Mouse (Mus musculus): ENCODE measurements at regions not wholly inside any gene's neighbourhood (a gene's known extent, or its start where the extent isn't known, plus 50 kb on each side); places are given as distances from the start of the nearest gene placed in this dataset.
"Not testable (repeated sequence)": the region's sequence is repeated elsewhere in the genome, so short reads cannot be mapped to it uniquely, and the experiment has no call there.

DNA sequence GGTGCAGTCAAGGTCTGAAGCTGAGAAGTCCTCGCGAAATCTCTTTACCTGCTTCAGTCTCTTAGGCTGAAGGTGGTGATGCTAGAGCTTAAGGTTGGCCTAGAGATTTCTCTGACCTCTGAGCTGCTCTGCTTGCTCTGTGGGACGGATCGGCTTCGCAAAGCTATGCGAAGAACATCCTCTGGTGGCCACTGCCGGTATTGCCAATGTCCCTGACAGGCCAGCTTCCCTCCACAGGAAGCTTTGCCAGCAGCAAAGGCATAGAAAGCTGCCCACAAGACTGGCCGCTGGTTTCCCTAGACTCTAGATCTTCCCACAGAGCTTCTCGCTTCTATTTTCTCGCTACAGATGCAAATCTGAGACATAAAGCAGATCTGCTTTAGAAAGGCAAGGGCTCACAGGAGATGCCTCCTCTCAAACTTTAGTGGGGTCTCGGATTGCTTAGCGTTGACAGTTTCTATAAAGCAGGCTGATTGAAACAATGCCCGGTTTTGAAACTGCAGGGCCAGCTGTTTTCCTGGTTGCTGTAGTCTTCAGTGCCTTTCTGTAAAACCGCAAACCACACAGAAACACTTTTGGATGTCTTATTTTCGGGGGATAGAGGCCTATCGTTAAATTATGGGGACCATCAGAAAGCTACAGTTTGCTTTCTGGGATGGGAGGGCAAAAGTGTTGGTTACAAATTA lies 153.7 kb downstream of the Car8 start:
- peak; percentile 90 to 98 for ATAC-seq (replicated peaks in 1 of 2; ENCODE audit: insufficient read depth in 1 of 2, low FRiP score in 2 of 2, low TSS enrichment in 1 of 2, low read depth in 1 of 2, poor library complexity in 2 of 2, severe bottlenecking in 2 of 2)

DNA sequence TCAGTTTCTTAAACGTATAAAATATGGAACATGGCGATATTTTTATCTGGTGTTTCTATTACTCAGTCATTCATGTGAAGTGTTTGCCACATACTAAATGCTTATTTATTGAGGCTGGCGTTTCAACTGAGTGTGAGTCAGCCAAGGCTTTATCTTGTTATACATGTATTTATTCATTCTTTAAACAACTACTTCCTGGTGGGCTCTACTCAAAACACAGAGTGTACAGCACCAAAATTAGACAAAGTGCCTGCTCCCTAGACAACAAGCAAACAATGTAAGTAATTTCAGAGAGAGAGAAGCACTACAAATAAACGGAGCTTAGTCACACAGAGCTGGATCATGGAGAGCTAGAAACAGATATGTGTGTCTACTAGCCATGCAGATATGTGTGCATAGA lies 159.5 kb downstream of the Car8 start:
- no peak for ATAC-seq (replicated peaks in 1 of 2; ENCODE audit: insufficient read depth in 1 of 2, low FRiP score in 2 of 2, low TSS enrichment in 1 of 2, low read depth in 1 of 2, poor library complexity in 2 of 2, severe bottlenecking in 2 of 2)

DNA sequence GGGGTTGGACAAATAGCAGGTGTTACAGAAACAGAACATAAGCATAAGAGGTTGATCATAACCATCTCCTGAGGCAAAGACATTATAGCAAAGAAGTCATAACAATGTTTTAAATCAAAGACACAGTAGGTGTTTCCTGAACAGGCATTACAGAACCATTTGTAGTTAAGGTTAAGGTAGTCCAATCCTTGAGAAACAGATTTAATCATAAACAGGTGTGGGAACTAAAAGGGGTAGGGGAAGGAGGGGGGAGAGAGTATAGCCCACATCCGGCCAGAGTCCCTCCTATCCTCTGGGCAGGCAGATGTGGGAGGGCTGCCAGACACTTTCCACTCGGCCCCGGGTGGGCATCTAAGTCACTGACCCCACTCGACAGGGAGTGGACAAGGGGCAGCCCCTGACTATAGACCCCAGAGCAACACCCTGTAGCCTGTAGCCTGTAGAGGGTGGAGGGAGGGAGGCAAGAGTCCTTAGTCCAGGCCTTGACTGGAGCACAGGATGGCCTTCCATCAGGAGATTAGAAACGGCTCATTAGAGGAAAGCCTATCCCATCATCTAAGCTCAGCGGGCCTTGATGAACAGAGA lies 165.8 kb downstream of the Car8 start:
- no peak for ATAC-seq (replicated peaks in 1 of 2; ENCODE audit: insufficient read depth in 1 of 2, low FRiP score in 2 of 2, low TSS enrichment in 1 of 2, low read depth in 1 of 2, poor library complexity in 2 of 2, severe bottlenecking in 2 of 2)

DNA sequence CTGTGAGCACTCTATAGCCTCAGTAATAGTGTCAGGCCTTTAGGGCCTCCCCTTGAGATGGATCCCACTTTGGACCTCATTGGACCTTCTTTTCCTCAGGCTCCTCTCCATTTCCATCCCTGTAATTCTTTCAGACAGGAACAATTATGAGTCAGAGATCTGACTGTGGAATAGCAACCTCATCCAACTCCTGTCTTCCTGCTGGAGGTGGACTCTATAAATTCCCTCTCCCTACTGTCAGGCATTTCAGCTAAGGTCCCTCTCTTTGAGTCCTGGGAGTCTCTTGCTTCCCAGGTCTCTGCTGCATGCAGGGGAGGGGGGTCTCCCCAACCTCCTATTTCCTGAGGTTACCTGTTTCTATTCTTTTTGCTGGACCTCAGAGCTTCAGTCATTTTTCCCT lies 168.1 kb downstream of the Car8 start:
- not testable (repeated sequence) for ATAC-seq (replicated peaks in 1 of 2; ENCODE audit: insufficient read depth in 1 of 2, low FRiP score in 2 of 2, low TSS enrichment in 1 of 2, low read depth in 1 of 2, poor library complexity in 2 of 2, severe bottlenecking in 2 of 2)

DNA sequence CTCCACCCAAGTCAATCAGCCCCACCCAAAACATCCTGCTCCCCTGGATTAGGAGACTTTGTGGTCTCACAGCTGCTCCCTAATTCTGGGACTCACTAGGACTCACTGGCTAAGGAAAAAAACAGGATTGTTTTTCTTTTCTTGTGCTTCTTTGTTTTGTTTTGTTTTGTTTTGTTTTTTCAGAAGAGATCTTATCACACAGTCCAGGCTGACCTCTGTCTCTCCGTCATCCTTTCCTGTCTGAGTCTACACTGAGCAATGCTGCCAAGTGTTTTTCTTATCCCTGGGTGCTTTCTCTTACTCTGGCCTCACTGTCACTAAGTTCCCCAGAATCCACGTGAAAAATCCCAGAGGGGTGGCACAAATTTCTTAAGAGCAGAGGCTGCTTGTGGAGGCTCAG lies 170.8 kb downstream of the Car8 start:
- no peak for ATAC-seq (replicated peaks in 1 of 2; ENCODE audit: insufficient read depth in 1 of 2, low FRiP score in 2 of 2, low TSS enrichment in 1 of 2, low read depth in 1 of 2, poor library complexity in 2 of 2, severe bottlenecking in 2 of 2)

DNA sequence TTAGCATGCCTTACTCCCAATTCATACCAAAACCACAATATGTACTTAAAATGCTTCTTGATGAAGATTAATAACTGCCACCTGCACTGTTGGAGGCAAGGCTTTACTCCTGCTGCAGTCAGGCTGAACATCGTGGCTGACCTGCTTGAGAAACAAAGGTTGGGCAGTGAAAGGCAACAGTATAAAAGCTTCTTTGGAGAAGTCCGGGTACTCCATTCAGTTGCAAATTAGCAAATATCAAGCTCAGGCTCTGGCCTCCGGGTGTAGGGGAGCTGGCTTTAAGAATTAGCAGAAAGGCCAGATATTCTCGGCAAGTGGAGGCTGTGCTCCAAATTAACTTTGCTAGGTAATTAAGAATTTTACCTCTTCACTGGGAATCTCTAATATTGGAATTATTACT lies 197.1 kb downstream of the Car8 start:
- no peak for ATAC-seq (replicated peaks in 1 of 2; ENCODE audit: insufficient read depth in 1 of 2, low FRiP score in 2 of 2, low TSS enrichment in 1 of 2, low read depth in 1 of 2, poor library complexity in 2 of 2, severe bottlenecking in 2 of 2)

DNA sequence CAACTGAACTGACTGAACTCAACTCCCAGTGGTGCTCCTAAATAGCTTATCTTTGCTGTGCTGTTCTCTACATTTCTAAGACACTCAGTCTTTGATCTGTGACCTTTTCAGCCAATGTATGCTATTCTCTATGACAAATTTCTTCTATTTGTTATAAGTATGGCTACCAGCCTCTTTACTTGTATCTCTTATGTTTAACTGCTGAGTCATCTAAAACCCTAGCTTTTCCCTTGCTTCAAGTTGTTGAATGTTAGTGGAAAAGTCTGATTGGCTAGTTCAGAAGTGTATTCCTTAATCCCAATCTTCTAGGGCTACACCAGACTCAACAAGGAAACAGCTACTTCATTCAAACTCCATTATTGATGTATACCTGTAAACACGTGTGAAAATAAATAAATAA lies 201.0 kb downstream of the Car8 start:
- no peak for ATAC-seq (replicated peaks in 1 of 2; ENCODE audit: insufficient read depth in 1 of 2, low FRiP score in 2 of 2, low TSS enrichment in 1 of 2, low read depth in 1 of 2, poor library complexity in 2 of 2, severe bottlenecking in 2 of 2)

DNA sequence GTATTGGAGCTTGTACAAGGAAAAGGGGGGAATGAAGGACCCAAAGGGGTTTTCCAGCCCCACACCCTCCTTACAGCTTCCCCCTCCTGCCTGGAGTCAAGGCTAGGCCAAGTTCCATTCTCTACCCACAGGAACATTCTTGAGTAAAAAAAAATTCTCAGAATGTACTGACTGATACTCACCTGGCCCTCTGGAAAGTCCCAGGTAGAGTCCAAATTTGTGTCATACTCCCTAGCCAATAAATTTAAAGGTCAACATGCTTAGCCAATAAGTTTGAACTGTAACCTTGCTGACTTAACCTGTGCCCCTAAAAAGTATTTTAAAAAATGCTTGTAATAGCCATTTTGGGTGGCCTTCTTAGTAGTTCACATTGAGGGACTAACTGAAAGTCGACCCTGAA lies 205.4 kb downstream of the Car8 start:
- not testable (repeated sequence) for ATAC-seq (replicated peaks in 1 of 2; ENCODE audit: insufficient read depth in 1 of 2, low FRiP score in 2 of 2, low TSS enrichment in 1 of 2, low read depth in 1 of 2, poor library complexity in 2 of 2, severe bottlenecking in 2 of 2)

DNA sequence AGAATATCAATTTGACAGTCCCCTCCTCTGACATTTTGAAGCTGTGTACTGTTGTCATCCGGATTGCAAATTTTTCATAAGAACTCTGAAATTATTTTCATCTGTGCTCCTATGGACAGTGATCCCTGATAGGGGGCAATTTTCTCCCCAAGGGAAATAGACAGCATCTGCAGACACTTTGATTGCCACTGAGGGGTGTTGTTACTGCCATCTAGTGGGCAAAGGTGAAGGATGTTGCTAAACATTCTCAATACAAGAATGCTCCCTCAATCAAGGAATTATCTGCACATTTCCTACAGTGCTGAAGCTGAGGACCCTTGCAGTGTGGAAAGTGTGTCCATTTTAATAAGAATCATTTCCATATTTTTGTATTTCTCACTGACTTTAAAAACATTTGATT lies 233.7 kb downstream of the Car8 start:
- 0 out of 4 replicates have a peak, but pooled peaks of 1 of the 2 experiments have one; percentile 12 for ATAC-seq (replicated peaks in 1 of 2; ENCODE audit: insufficient read depth in 1 of 2, low FRiP score in 2 of 2, low TSS enrichment in 1 of 2, low read depth in 1 of 2, poor library complexity in 2 of 2, severe bottlenecking in 2 of 2)

DNA sequence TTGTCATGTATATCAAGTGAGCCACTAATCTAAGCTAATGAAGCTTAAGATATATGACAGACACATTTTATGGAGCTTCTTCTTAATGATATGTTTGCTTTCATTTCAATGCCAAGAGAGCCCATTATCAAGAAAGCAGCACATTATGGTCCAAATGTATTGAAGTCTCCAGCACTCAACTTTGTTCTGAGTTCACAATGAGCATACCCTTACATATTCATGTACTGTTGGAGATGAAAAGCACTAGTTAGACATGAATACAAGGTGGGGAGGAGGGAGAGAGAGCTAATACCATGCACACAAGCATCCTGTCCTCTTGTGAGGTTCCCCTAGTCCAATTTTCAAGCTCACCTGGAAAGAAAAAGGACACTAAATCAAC lies 241.3 kb downstream of the Car8 start:
- no peak for ATAC-seq (replicated peaks in 1 of 2; ENCODE audit: insufficient read depth in 1 of 2, low FRiP score in 2 of 2, low TSS enrichment in 1 of 2, low read depth in 1 of 2, poor library complexity in 2 of 2, severe bottlenecking in 2 of 2)

DNA sequence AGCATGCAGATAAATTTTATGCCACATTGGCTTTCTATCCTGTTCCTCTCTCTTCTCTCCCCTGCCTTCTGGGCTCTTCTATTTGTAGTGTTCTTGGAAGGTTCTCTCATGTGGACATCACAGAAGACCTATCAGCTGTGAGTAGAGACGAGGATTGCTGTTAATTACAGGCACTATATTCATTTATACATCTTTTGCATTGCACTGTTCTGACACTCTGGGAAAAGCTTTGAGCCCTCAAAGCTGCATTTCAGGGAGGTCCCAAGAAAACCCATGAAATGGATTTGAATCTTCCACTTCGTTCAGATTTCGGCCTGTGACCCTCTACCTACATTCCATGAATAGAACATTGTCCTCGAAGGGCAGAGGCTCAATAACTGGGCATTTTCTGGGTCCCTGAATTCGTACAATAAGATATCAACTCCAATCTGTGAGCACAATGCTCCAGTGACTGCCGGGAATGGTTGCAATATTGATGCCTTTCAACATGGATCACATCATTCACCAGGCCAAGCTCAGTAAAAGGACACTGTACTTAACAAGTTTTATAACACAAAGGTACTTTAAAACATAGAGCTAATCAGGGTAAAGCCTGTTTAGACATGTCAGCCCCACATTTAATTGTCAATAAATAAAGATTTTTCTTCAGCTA lies 241.8 kb downstream of the Car8 start:
- ATAC-seq (replicated peaks in 1 of 2; ENCODE audit: insufficient read depth in 1 of 2, low FRiP score in 2 of 2, low TSS enrichment in 1 of 2, low read depth in 1 of 2, poor library complexity in 2 of 2, severe bottlenecking in 2 of 2), result no peak

DNA sequence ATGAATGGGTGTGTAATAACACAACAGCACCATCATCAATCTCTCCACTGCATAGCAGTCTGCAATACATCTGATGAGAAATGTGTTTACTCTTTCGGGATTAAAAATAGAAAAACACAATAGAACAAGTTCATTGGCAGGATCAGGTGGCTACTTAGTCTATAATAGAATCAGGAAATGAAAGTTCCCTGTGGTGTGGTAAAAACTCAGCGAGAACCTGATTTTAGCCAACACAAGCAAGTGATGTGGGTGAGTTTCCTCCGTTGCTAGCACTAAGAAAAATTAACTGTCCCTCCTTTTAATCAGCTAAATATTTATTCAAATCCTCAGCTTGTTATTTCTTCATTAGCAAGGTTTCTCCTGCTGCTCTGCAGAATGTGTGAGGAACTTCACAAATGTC lies 245.9 kb downstream of the Car8 start:
- ATAC-seq (replicated peaks in 1 of 2; ENCODE audit: insufficient read depth in 1 of 2, low FRiP score in 2 of 2, low TSS enrichment in 1 of 2, low read depth in 1 of 2, poor library complexity in 2 of 2, severe bottlenecking in 2 of 2), result no peak

DNA sequence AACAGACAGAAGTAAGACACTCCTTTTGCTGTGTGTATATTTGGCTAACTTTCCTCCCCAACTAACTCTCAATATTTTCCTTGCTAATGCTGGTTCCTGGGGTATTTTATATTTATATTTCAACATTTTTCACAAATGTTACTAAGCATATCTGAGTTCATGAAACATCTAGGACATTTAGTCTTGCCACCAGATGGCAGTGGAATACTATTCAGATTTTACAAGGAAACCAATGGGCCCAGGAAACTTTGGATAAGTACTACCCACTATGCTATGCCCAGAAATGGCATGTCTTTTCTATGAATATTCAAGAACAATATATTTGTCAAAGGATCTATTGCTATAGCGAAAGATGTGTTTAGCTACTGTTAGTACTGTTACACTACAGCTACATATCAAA lies 251.1 kb downstream of the Car8 start:
- no peak; a peak in 1 of 4 replicates for ATAC-seq (replicated peaks in 1 of 2; ENCODE audit: insufficient read depth in 1 of 2, low FRiP score in 2 of 2, low TSS enrichment in 1 of 2, low read depth in 1 of 2, poor library complexity in 2 of 2, severe bottlenecking in 2 of 2)

DNA sequence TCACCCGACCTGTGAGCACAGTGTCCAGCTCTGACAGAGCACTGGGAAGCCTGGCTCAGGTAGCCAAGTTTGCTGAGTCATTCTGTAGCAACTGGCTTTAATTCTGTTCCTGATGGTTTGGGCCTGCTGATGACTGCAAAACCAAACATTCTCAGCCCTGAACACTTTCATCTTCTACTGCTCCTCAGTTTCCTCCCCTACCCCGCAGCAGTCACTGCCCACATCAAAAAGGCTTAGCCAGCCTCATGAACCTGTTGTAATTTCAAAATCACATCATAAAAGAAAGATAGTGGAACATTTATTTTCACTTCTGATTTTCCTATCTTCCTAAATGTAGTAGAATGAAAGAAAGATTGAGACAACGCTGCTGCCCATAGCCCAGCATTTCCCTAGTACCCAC lies 251.5 kb downstream of the Car8 start:
- no peak for ATAC-seq (replicated peaks in 1 of 2; ENCODE audit: insufficient read depth in 1 of 2, low FRiP score in 2 of 2, low TSS enrichment in 1 of 2, low read depth in 1 of 2, poor library complexity in 2 of 2, severe bottlenecking in 2 of 2)

DNA sequence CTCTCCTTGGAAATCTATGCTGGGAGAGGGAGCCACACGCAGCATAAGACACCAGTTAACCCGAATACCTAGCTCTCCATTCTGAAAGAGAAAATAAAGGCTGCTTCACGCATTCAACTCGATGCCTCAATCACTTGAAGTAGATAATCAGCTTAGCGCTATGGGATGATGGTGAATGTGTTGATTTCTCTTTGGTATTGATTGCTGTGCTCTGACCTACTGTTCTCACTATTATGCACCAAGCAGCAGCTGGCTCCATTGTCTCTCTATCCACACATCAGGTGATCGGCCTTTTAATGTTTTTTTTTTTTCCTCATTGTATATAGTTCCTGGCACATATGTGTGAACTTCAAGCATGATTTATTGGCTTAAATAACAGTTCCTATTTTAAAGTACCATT lies 254.0 kb downstream of the Car8 start:
- ATAC-seq (replicated peaks in 1 of 2; ENCODE audit: insufficient read depth in 1 of 2, low FRiP score in 2 of 2, low TSS enrichment in 1 of 2, low read depth in 1 of 2, poor library complexity in 2 of 2, severe bottlenecking in 2 of 2), result no peak

DNA sequence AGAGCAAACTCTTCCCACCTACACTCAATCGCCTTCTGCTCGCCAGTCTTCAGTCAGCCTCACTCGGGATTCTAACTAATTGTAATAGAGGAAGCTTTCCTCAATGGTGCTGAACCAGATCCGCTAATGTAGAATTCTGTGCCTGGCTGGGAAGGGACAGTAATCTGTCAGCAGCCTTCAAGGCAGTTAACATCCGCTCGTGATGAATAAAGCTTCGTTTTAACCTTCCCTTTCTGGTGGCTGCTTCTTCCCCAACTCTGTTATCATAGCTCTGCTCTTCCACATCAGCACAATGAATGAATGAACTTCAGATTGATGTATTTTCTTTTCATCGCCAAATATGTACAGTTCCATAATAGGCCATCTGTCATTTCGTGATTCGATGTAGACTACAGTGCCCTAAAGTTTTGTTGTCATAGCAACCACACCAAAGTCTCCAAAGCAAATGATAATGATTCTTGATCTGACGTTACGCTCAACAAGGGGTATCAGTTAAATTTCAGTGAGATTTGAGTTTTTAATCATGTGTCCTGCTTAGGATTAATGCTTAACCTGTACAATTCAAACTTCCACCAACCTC lies 259.0 kb downstream of the Car8 start:
- no peak for ATAC-seq (replicated peaks in 1 of 2; ENCODE audit: insufficient read depth in 1 of 2, low FRiP score in 2 of 2, low TSS enrichment in 1 of 2, low read depth in 1 of 2, poor library complexity in 2 of 2, severe bottlenecking in 2 of 2)

DNA sequence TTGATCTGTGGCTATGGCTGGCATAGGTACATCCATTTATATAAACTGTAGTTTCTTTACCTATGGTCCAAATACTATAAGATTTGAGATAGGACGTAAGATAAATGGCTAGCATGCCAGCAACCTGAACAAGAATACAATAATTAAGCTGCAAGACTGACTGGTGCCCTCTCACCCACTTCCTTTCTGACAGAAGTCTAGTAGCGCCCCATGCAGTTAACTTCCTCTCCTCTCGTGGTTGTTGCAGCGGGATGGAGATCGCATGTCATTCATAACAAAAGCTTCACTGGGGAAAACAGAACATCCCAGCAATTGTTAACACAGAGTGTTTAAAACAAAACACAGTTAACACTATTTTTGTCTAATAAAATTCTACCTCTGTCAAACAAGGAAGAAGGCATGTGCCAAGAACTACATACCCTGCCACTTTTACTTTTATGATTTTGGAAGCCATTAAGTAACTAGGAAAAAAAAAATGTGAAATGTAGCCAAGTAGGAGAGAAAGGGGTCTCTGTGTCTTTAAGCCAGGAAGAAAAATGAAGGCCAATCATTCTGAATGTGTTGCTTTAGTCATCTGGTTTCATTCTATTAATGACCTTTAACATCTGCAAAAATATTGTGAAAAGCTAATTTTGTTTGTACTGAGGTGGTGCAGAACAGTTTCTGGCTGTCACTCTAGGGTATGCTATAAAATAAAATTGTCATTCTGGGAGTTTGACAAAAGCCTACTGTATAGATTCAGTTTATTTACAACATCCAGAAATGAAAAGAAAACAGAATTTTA lies 261.0 kb downstream of the Car8 start:
- ATAC-seq (replicated peaks in 1 of 2; ENCODE audit: insufficient read depth in 1 of 2, low FRiP score in 2 of 2, low TSS enrichment in 1 of 2, low read depth in 1 of 2, poor library complexity in 2 of 2, severe bottlenecking in 2 of 2), result peak; percentile 56 to 71

DNA sequence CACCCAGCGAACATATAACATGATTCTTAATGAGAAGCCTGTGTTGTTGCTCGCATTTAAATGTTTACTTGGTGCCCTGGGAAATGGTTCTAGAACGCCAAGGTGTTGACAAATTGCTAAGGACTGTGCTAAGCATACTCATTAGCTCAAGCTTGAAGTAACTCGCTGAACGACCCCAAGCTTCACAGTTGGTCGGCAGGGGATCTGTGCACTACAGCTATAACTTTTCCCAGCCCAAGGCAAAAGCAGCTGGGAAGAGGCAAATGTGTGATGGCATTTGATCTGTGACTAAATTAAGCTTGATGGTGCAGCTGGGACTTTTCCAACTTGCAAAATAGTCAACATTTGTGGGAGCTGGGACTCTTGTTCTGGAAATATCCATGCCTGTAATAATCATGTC lies 268.6 kb downstream of the Car8 start:
- no peak for ATAC-seq (replicated peaks in 1 of 2; ENCODE audit: insufficient read depth in 1 of 2, low FRiP score in 2 of 2, low TSS enrichment in 1 of 2, low read depth in 1 of 2, poor library complexity in 2 of 2, severe bottlenecking in 2 of 2)
